Mouse (Mus musculus) mouse embryonic stem cell (cell line): ENCODE measurements around the gene Kcnip2.
"Not testable (repeated sequence)": the region's sequence is repeated elsewhere in the genome, so short reads cannot be mapped to it uniquely, and the experiment has no call there.

Experiments
- in situ Hi-C, 2 experiments: fragments of 300-500 bp; cut with MboI; formaldehyde crosslinking; loops; 1 replicate in 1 of 2; 3 replicates in 1 of 2; pipeline ENCODE4 v1.14.3; 2019 to 2020; ENCODE audit warnings: low sequenced_read_pairs in 2 of 2, low pct_unique_long_range_greater_than_20kb in 1 of 2, mixed read lengths in 1 of 2; ENCODE audit not compliant: unreplicated experiment in 1 of 2

Gene Kcnip2

GRCm38 (mm10) chr19:45813801-45814200 is 2.1 kb downstream of the Kcnip2 start:
- in situ Hi-C loops = loop anchor here (10.0 kb wide), 3 partner anchors 141 to 201 kb away; partner anchors contain the start of gene Hps6 (in 1 of the 2)

- in situ Hi-C loops = loop anchor here (10.0 kb wide), 3 partner anchors 142 to 202 kb away; partner anchors contain the start of gene Hps6 (in 1 of the 2)
These were observed 2.6 kb downstream of the Kcnip2 start for GRCm38 (mm10) chr19:45813263-45813662.

GRCm38 (mm10) chr19:45812673-45813252 is 3.1 kb downstream of the Kcnip2 start:
- in situ Hi-C loops = loop anchor here (10.0 kb wide), 3 partner anchors 142 to 202 kb away; partner anchors contain the start of gene Hps6 (in 1 of the 2)

- in situ Hi-C loops = loop anchor here (10.0 kb wide), 3 partner anchors 143 to 203 kb away; partner anchors contain the start of gene Hps6 (in 1 of the 2)
These were observed 3.7 kb downstream of the Kcnip2 start for GRCm38 (mm10) chr19:45812115-45812514.

GRCm38 (mm10) chr19:45811028-45811674 is 4.7 kb downstream of the Kcnip2 start:
- in situ Hi-C loops = loop anchor here (10.0 kb wide), 3 partner anchors 144 to 204 kb away; partner anchors contain the start of gene Hps6 (in 1 of the 2)

GRCm38 (mm10) chr19:45807732-45808131 is 8.1 kb downstream of the Kcnip2 start:
- in situ Hi-C loops = no loop called here

- in situ Hi-C loops = not testable (repeated sequence)
These were observed 10.0 kb downstream of the Kcnip2 start for GRCm38 (mm10) chr19:45805817-45806216.

GRCm38 (mm10) chr19:45804593-45805368 is 11.1 kb downstream of the Kcnip2 start:
- in situ Hi-C loops = no loop called here

GRCm38 (mm10) chr19:45803408-45803807 is 12.5 kb downstream of the Kcnip2 start:
- in situ Hi-C loops = no loop called here

- in situ Hi-C loops = no loop called here
These were observed 13.2 kb downstream of the Kcnip2 start for GRCm38 (mm10) chr19:45802702-45803101.

GRCm38 (mm10) chr19:45796879-45797278 is 19.0 kb downstream of the Kcnip2 start:
- in situ Hi-C loops = no loop called here

GRCm38 (mm10) chr19:45796061-45796556 is 19.8 kb downstream of the Kcnip2 start:
- in situ Hi-C loops = no loop called here

- in situ Hi-C loops = no loop called here
These were observed 20.4 kb downstream of the Kcnip2 start for GRCm38 (mm10) chr19:45795406-45795944.

GRCm38 (mm10) chr19:45794718-45795117 is 21.1 kb downstream of the Kcnip2 start:
- in situ Hi-C loops = no loop called here

- in situ Hi-C loops = no loop called here
These were observed 23.5 kb downstream of the Kcnip2 start for GRCm38 (mm10) chr19:45792404-45792803.

GRCm38 (mm10) chr19:45789888-45790874 is 25.7 kb downstream of the Kcnip2 start:
- in situ Hi-C loops = no loop called here

GRCm38 (mm10) chr19:45789365-45789764 is 26.5 kb downstream of the Kcnip2 start:
- in situ Hi-C loops = no loop called here

- in situ Hi-C loops = no loop called here
These were observed 27.5 kb downstream of the Kcnip2 start for GRCm38 (mm10) chr19:45788337-45788736.
